Mouse (Mus musculus): ENCODE results near the gene Arl2bp. TPM values are rescaled to one million over a fixed set of nuclear protein-coding genes. Genes with fewer than 3 reads are reported as not detected.

Arl2bp gene
- total RNA-seq, 2 experiments from 2014 or later, result 153 to 159 TPM

DNA sequence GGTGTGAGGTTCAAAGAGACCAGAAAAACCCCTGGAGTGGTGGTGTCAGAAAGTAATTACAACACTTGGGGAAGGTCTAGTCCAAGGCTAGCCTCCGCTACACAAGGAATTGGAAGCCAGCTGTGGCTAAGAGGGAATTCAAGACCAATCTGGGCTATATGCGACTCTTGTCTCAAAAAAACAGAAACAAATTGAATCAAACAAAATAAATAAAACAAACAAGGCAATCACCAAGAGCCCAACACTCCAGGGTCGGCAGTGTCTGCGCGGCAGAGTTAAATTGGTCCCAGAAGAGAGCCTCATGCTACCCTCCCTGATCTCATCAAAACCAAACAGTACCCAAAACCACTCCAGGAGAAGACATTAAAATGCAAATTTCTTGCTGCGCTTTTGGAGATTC, 28.3 kb downstream of the Arl2bp start:
- no peak for DNase-seq (ENCODE audit: low spot score in 2 of 2)
- intact Hi-C loops (cut with DNase I), result no loop called here

DNA sequence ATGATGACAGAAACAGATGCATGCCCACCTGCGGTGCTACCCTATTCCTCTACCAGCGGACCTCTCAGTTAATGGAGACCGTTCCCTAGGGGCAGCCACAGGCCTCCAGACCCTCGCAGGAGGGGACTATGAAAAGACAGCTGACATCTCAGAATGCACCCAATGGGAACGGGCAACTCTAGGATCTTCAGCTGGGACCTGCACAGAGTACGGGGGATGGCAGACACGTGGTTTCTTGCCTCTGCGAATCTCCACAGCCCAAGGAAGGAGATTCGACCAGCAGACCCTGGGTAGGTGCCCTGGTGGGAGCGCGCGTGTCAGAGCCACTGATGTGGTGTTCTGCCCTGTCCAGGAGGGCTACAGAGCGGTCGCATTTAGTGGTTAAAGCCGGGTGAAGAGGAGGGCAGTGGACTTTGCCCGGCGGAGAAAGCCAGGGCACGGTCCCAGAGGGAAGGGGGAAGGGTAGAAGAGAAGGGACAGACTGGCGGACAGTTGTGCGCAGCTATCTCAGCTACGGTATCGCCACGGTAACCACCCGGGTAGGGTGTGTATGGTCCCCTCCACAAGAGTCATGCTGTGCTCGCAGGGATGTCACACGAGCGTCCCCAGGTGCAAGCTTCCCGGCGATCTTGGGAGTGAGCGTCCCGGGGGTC, 29.1 kb downstream of the Arl2bp start:
- intact Hi-C loops (cut with DNase I), result no loop called here
- DNase-seq (ENCODE audit: low spot score in 2 of 2), result no peak

DNA sequence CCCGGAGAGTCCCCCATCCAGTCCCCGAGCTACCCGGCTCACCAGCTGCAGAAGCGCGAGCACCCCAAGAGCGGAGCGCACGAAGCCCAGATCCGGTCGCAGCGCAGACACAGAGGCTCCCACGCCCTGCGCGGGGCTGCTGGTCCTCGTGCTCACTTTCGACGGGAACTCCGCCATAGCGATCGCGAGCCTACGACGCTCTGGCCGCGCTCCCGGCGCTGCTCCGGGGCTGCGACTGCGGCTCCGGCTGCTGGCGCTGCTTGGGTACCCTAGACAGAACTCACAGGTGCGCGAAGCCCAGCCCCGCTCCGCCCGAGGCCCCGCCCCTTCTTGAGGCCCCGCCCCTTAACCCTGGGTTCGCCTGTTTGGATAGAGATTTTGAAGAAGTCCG, 29.6 kb downstream of the Arl2bp start, which contains the start of gene Pllp:
Gene Pllp, minus strand, starts transcription at position 285 of the 391 bp plus-strand sequence.
- intact Hi-C loops (cut with DNase I), result no loop called here
- peak; percentile 41 to 66 for DNase-seq (ENCODE audit: low spot score in 2 of 2)

DNA sequence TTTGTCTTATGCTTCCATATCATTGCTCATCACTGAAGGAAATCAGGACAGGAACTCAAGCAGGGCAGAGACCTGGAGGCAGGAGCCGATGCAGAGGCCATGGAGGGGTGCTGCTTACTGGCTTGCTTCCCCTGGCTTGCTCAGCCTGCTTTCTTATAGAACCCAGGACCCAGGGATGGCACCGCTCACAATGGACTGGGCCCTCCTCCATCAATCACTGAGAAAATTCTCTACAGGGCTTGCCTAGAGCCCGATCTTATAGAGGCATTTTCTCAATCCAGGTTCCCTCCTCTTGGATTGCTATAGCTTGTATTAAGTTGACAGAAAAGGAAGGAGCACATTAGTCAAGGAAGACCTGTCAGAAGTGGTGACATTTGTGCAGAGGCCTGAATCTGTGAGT, 30.2 kb downstream of the Arl2bp start:
- intact Hi-C loops (cut with DNase I), result no loop called here

DNA sequence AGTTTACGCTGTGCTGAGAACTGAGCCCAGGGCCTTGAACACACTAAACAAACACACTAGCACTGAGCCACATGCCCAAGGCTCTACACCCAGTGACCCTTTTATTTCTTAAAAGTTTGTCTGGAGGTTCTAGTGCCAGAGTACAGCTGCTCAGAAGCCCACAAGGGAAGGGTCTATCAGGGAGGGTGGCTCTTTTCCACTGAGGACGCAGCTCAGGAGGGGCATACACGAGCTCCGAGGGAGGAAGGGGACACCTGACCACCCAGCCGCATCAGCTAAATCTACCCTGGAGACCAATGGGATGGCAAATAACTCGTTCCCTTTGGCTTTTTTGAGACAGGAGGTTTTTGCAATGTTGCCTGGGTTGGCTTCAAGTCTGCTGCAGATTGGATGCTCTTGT, 31.6 kb downstream of the Arl2bp start:
- no peak for DNase-seq (ENCODE audit: low spot score in 2 of 2)
- intact Hi-C loops (cut with DNase I), result no loop called here

More for the DNA sequence above, 30.2 kb downstream of the Arl2bp start:
- no peak for DNase-seq (ENCODE audit: low spot score in 2 of 2)

DNA sequence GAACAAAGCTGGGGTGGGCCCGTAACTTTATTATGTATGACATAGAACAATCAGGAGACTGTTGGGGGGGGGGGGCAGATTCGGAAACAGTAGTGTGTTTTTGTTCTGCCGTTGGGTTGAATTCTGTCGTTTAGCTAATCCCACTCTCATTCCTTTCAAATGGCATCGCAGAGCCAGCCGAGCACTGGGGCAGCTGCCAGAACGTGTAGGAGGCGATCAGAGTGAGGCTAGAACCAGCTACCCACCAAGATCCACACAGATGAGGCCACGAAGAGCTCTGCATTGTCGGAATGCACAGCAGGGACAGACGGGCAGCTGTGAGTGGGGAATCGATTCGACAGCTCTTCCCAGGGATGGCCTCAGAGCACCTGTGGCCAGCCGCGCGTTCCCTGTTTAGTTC, 33.0 kb downstream of the Arl2bp start:
- intact Hi-C loops (cut with DNase I), result no loop called here

DNA sequence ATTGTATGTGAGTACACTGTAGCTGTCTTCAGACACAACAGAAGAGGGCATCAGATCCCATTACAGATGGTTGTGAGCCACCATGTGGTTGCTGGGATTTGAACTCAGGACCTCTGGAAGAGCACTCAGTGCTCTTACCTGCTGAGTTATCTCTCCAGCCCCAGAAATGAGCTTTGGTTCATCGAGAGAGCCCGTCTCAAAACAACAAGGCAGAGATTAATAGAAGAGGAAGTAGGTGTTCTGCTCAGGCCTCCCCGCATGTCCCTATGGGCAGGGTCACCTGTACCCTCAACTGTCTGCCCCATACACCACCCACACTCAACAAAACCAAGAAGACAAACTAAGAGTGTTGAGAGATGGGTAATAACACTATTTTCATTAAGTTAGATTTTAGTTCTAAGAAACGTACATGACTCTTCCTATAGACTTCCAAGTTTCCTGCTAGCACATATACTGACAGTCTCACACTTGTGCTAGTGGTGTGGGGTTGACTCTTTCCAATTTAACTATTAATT, 34.1 kb downstream of the Arl2bp start:
- intact Hi-C loops (cut with DNase I), result loop anchor here (5.0 to 10.0 kb wide), 2 partner anchors 168 to 204 kb away; partner anchors contain the start of gene Cpne2
- no peak for DNase-seq (ENCODE audit: low spot score in 2 of 2)

More for the DNA sequence above, 33.0 kb downstream of the Arl2bp start:
- DNase-seq (ENCODE audit: low spot score in 2 of 2), result peak in 1 of 2 experiments; percentile 49

DNA sequence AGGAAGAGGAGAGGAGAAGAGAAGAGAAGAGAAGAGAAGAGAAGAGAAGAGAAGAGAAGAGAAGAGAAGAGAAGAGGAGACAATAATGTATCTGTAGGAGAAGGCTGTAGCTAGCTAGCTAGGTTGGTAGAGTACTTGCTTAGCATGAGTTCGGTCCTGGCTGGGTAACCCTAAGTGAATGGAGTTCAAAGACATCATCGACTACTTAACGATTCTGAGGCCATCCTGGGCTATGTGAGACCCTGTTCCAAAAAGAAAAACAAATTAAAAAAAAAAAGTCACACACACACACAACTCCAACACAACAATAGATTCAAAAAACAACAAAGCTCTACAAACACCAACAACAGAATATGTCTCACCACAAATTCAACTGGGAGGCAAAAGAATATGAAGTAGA, 35.8 kb downstream of the Arl2bp start:
- intact Hi-C loops (cut with DNase I), result loop anchor here (2.0 to 10.0 kb wide), 5 partner anchors 33 to 209 kb away; partner anchors contain the start of gene Cpne2

DNA sequence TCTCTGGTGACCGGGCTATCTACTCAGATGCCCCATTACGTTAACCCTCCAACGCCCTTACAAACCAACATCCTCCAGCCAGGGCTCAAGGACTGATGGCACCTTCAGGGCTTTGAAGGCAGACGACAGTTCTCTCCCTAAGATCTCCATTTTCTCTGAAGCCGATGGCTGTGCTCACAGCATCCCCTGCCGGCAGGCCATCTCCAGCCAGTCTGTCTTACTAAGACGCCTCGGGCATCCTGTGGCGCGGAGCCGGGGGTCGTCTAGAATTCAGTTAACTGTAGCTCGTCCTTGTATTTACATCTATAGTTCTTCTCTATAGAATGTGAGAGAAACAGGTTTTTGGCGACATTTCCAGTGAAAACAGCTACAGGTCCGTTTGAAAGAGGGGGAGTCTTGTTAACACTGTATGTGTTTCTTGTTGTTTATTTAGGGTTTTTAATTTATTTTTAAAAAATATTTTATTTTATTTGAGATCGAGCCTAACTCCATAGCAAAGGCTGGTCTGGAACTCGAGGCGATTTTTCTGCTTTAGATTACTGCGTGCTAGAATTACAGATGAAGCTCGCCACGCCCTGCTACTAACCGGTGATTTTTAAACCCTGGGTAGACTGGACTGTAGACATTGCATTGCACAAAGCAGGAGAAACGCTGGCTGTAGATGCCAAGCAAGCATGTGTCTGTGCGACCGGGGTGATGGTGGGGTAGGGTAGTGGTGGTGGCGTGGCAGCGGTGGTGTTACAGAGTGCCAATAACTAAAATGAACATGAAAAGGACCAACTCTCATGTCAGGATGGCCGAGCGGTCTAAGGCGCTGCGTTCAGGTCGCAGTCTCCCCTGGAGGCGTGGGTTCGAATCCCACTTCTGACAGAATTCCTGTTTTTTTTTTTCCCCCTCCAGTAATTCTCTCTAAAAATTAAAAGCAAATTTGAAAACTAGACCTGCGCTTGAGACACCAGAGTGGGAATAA, 36.7 kb downstream of the Arl2bp start:
- peak; percentile 81 to 82 for DNase-seq (ENCODE audit: low spot score in 2 of 2)
- intact Hi-C loops (cut with DNase I), result loop anchor here (2.0 to 10.0 kb wide), 5 partner anchors 34 to 210 kb away; partner anchors contain the start of gene Cpne2

More for the DNA sequence above, 35.8 kb downstream of the Arl2bp start:
- no peak for DNase-seq (ENCODE audit: low spot score in 2 of 2)

DNA sequence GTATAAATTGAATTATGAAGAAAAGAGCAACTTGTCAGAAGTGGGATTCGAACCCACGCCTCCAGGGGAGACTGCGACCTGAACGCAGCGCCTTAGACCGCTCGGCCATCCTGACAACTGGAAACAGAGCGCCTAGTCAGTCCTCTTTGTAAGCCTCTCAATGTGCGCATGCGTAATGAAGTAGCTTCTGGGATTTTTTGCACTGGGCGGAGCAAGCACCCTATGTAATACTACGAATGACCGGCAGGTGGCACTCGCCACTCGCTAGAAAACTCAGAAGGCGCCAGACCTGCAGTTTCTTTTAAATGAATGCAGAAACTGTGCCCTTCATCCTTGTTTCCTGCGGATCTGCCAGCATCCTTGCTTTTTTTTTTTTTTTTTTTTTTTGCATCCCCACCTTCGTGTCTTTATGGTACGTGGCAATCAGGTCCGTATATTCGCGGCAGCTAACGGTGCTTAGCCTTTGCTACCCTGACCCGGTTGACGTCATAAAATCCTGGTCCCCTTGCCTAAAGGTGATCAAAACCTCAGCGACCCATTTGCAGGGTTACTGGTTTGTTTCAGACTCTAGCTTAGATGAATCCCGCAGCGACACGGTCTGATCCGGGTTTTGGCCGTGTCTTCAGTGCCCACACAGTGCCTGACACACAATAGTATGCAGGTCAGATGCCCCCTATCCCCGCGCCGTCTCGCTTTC, 37.7 kb downstream of the Arl2bp start:
- intact Hi-C loops (cut with DNase I), result loop anchor here (1.0 to 10.0 kb wide), 8 partner anchors 35 to 211 kb away; partner anchors contain the start of genes Cpne2 and Cx3cl1
- peak; percentile 99 for DNase-seq (ENCODE audit: low spot score in 2 of 2)

DNA sequence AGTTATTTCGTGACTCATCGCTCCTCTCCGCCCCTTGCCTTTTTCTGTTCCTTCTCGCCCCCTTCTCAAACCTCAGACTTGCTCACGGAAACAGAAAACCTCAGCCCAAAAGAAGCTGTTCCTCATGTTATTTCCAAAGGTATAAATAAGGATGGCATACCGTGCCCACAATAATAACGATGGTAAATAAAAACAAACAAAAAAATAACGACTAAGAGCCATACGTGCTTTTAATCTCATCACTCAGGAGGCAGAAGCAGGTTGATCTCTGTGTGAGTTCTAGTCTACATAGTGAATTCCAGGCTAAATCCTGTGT, 38.2 kb downstream of the Arl2bp start:
- no peak for DNase-seq (ENCODE audit: low spot score in 2 of 2)

DNA sequence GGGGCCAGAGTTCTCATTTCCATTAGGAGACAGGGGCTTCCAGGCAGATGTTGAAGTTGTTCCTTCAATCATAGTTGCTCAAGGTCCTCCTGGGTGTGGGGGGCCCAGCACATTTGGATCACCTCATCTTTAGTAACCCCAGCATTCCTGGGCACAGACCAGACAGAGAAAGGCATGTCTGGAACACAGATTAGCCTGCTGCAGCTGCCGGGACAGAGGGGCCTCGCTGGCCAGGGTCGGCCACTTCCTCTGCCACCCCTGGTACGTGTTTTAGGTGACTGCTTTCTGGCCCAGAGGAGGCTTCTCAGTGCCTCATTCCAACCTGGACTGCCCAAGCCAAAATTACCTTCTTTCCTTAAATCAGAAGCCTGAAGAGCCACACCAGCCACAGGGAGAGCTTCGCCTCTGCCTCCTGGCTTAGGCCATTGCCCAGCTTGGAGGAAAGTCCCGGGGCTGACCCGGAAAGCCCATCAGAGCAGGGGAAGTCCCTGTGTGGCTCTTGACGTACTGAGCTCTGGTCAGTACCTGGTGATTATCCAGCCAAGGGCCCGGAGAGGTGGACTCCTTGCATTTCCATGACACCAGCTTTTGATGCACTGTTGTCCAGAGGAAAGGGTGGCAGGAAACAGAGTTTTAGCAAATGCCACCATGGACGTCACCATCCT, 39.3 kb downstream of the Arl2bp start:
- DNase-seq (ENCODE audit: low spot score in 2 of 2), result no peak

More for the DNA sequence above, 38.2 kb downstream of the Arl2bp start:
- intact Hi-C loops (cut with DNase I), result loop anchor here (1.0 to 10.0 kb wide), 5 partner anchors 68 to 200 kb away; partner anchors contain the start of genes Cpne2 and Cx3cl1

DNA sequence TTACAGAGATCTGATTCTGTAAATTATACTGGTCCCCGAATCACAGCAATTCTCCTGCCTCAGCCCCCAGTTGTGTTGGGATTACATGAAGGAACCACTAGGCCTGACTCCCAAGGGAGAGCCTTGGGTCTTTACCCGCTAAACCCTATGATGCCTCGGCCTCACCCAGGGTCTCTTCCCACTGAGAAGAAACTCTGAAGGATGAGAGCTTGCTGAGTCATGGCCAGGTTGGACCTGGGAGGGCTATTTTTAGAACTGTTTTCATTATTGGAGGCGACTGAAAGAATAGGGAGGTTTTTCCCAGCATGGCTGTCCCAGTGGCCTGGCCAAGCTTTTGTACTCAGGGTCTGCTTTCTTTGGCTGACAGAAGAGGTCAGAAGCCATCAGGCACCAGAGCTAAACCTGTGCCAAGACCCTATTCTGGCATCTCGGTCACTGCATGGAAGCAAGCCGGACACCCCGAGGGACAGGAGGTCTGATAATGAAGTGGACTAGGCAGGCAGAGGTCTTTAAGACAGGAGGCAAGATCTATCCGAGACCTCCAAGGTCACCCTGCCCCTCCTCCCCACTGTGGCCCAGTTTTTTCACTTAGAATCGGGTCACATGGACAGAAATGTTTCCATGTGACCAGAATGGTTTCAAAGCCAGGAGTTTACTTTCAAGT, 40.5 kb downstream of the Arl2bp start:
- intact Hi-C loops (cut with DNase I), result loop anchor here (10.0 kb wide), 1 partner anchor 198 kb away; no protein-coding TSS in a partner anchor
- no peak for DNase-seq (ENCODE audit: low spot score in 2 of 2)

More for the DNA sequence above, 39.3 kb downstream of the Arl2bp start:
- intact Hi-C loops (cut with DNase I), result loop anchor here (10.0 kb wide), 1 partner anchor 199 kb away; no protein-coding TSS in a partner anchor

DNA sequence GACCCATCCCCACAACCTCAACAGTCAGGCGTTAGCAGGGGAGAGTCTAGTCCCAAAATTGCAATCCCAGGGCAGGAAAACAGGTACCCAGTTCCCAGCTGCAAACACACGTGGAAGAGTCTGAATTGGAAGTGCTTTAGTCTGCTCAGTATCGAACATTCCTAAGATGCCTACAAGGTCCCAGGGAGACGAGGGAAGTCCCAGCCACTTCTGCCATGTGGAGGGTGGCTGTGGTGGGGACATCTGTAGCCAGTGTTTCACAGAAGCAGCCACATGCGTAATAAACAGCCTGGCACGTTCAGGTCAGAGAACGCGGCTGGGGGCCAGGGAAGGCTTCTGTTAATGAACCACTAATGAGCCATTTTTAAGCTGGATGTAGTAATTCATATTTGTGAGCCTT, 43.9 kb downstream of the Arl2bp start:
- intact Hi-C loops (cut with DNase I), result no loop called here
- no peak for DNase-seq (ENCODE audit: low spot score in 2 of 2)

DNA sequence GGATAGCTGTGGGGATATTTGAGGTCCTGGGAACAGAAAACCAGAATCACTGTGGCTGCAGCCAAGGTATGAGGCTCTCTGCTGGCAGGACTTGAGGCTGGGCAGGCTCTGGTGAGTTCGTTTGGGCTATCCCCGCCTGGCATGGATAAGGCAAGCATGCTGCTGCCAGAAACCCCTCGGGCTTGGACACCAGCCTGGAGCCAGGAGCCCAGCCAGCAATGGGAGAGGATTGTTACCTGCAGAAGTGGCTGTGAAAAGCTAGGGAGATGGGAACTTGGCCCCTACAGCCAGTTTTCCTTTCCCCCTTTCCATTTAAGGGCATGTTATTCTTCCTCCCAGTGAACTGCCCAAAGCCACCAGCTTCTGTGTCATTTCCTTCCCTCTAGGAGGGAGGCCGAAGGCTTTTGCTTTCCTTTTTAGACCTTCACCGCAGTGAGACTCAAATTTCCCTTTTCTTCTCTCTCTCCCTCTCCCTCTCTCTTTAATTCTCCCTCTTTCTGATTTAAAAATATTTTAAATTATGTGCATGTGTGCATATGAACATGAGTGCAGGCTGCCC, 44.8 kb downstream of the Arl2bp start:
- DNase-seq (ENCODE audit: low spot score in 2 of 2), result no peak
- intact Hi-C loops (cut with DNase I), result no loop called here

DNA sequence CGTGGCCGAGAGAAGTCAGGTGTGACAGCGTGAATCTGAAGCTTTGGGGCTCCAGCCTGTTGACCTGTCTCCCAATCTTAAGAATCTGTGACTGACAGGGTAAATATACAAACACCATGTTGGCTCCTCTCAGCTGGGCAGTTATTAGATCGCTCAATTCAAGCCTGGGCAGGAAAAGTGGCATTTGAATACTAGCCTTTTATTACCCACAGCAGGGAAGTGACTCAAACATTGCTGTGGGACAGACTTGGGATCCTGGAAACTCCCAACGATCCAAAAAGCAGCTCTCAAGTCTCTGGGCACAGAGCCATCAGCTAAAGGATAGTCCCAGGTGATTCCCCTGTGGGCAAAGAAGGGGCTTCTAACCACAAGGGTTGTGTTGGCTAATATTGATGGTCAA, 48.2 kb downstream of the Arl2bp start:
- no peak for DNase-seq (ENCODE audit: low spot score in 2 of 2)
- intact Hi-C loops (cut with DNase I), result no loop called here

DNA sequence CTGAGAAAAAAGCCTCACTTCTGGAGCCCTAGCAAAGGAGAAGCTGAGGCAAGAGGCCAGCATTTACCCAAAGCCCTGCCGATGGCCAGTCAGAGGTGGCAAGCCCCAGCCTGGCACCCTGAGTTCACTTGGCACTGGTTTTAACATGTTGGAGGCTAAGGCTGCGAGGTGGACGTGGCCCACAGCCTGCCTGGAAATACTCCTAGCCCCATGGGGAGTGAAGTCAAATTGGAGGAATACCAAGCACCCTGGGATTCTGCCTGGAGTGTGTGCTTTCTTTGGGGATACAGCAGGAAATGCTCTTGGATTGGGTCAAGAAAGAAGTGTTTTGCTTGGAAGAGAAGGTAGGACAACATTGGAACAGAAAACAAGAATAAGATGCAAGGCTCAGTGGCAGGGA, 49.5 kb downstream of the Arl2bp start:
- no peak for DNase-seq (ENCODE audit: low spot score in 2 of 2)
- intact Hi-C loops (cut with DNase I), result no loop called here

DNA sequence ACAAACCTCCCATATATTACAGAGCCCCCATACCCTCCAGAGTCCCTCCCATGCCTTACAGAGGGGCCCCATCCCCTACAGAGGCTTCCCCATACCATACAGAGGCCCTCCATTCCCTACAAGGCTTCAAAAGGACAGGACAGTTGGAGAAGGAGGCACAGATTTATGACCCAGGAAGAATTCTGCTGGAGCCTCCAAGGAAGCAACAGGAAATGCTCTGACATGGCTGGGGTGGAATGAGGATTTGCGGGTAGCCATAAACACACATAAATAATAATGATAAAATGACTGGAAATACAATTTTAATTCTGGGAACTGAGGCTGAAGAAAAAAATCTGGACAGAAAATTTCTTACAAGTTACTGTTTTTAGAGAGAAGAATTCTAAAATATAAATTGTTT, 50.4 kb downstream of the Arl2bp start:
- DNase-seq (ENCODE audit: low spot score in 2 of 2), result no peak
- intact Hi-C loops (cut with DNase I), result no loop called here

All from left cerebral cortex, postnatal 36 days (tissue).